Mouse (Mus musculus): ENCODE measurements around the gene Nxph4. TPM values are rescaled to one million over a fixed set of nuclear protein-coding genes. Genes with fewer than 3 reads are reported as not detected.

Nxph4 gene
- polyA plus RNA-seq, 1 experiment from 2014 or later: 1.2 TPM

DNA sequence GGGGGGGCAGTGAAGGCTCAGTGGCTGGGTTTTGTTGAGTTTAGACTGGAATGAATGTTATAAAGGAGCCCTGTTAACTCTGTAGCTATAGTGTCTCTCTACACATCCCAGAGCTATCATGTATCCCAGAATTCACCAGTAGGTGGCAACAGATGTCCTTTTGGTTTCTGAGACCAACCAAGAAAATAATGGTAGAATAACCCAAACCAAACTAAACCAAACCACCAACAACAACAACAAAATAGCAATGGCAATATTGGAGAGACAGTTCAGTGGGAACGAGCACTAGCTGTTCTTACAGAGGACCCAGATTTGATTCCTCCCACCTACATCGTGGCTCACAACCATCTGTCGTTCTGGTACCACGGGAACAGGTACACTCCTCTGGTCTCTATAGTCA, 55.2 kb downstream of the Nxph4 start:
- H3K4me1 ChIP-seq (ENCODE audit: control insufficient read depth, insufficient read depth, low read length): no peaks in the 10 kb centered on the region

DNA sequence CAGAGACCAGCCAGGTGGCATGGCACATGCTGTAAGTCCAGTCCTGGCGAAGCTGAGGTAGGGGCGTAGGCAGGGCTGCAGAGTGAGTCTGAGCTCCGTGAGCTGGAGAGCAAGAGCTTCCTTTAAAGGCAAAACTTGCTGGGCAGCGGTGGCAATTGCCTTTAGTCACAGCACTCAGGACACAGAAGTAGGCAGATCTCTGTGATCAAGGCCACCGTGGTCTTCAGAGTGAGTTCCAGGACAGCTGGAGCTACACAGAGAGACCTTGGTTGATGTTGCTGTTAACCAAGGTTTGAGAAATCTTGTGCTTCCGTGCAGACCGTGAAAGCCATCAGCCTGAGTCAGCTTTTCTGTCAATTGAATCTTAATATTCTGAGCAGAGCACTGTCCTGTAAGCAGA, 57.1 kb downstream of the Nxph4 start:
- WGBS: 84% methylated on average over 7 of the region's 7 CpGs
- DNase-seq (ENCODE audit: low spot score) (no peak), ATAC-seq (ENCODE audit: insufficient number of reproducible peaks, low FRiP score, low TSS enrichment, low read depth) (no peak)
- Histone ChIP-seq H3K27me3 (ENCODE audit: control insufficient read depth, insufficient read depth, low read length) (no peaks in the 10 kb centered on the region), H3K36me3 (ENCODE audit: control insufficient read depth, insufficient read depth, low read length) (peaks cover 2% of the 10 kb centered on the region; the same call in 1 of the 2 replicates), H3K4me2 (ENCODE audit: low read depth, severe bottlenecking) (no peak overlapping the region), H3K27ac (replicated peaks; ENCODE audit: low read depth, low read length) (no peak overlapping the region), H3K4me3 (ENCODE audit: low read depth, low read length) (no peak overlapping the region), H3K9me3 (ENCODE audit: control insufficient read depth, low read length) (no peaks in the 10 kb centered on the region), H3K9ac (ENCODE audit: low read length) (no peak overlapping the region), H3K4me1 (ENCODE audit: control insufficient read depth, insufficient read depth, low read length) (no peaks in the 10 kb centered on the region)

More for the DNA sequence above, 55.2 kb downstream of the Nxph4 start:
- peaks cover 5% of the 10 kb centered on the region for H3K36me3 ChIP-seq (ENCODE audit: control insufficient read depth, insufficient read depth, low read length)
- no peaks in the 10 kb centered on the region for H3K9me3 ChIP-seq (ENCODE audit: control insufficient read depth, low read length)
- no peak overlapping the region for H3K27ac ChIP-seq (replicated peaks; ENCODE audit: low read depth, low read length)
- WGBS: 96% methylated on average over 4 of the region's 4 CpGs
- DNase-seq (ENCODE audit: low spot score) (no peak), ATAC-seq (ENCODE audit: insufficient number of reproducible peaks, low FRiP score, low TSS enrichment, low read depth) (no peak)
- no peak overlapping the region for H3K4me2 ChIP-seq (ENCODE audit: low read depth, severe bottlenecking)
- H3K27me3 ChIP-seq (ENCODE audit: control insufficient read depth, insufficient read depth, low read length): no peaks in the 10 kb centered on the region
- no peak overlapping the region for H3K4me3 ChIP-seq (ENCODE audit: low read depth, low read length)
- no peak overlapping the region for H3K9ac ChIP-seq (ENCODE audit: low read length)

DNA sequence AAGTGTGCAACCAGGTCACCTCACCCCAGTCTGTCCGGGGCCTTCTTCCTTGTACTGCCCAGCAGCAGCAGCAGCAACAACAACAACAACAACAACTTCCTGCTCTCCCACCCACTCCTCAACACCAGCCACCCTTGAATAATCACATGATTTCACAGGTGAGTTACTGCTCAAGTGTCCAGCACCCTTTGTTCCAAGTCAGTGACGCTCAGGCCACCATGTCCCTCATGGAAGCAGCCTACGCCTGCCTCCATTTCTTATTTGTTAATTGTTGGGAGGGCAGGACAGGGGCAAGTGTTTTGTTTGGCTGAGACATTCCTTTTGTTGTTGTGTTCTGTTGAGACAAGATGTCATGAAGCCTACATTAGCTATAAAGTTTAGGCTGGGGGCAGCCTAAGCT, 57.8 kb downstream of the Nxph4 start:
- H3K27me3 ChIP-seq (ENCODE audit: control insufficient read depth, insufficient read depth, low read length): no peaks in the 10 kb centered on the region
- WGBS: 92% methylated on average over 3 of the region's 3 CpGs
- H3K36me3 ChIP-seq (ENCODE audit: control insufficient read depth, insufficient read depth, low read length): peaks cover 4% of the 10 kb centered on the region; the same call in 1 of the 2 replicates
- DNase-seq (ENCODE audit: low spot score): no peak
- H3K4me2 ChIP-seq (ENCODE audit: low read depth, severe bottlenecking): no peak overlapping the region
- no peak overlapping the region for H3K4me3 ChIP-seq (ENCODE audit: low read depth, low read length)
- no peak overlapping the region for H3K27ac ChIP-seq (replicated peaks; ENCODE audit: low read depth, low read length)
- no peak overlapping the region for H3K9ac ChIP-seq (ENCODE audit: low read length)
- H3K9me3 ChIP-seq (ENCODE audit: control insufficient read depth, low read length): no peaks in the 10 kb centered on the region
- ATAC-seq (ENCODE audit: insufficient number of reproducible peaks, low FRiP score, low TSS enrichment, low read depth): no peak
- peaks cover 2% of the 10 kb centered on the region; the same call in 1 of the 2 replicates for H3K4me1 ChIP-seq (ENCODE audit: control insufficient read depth, insufficient read depth, low read length)

Other genes with a start within 250 kb of the Nxph4 start
- gene Mbd6, start 245.5 kb downstream of the Nxph4 start, polyA plus RNA-seq (2014; fragmentation: Nextera tagmentation; extraction: Ambion mirVana): 17.0 and 17.2 TPM in 2 replicates
- 167 and 170 TPM in 2 replicates for gene Mars, start 222.8 kb downstream of the Nxph4 start, polyA plus RNA-seq (2014; fragmentation: Nextera tagmentation; extraction: Ambion mirVana)
- gene Arhgap9, start 212.6 kb downstream of the Nxph4 start, polyA plus RNA-seq (2014; fragmentation: Nextera tagmentation; extraction: Ambion mirVana): 5.3 and 5.5 TPM in 2 replicates
- gene Gli1, start 192.6 kb downstream of the Nxph4 start, polyA plus RNA-seq (2014; fragmentation: Nextera tagmentation; extraction: Ambion mirVana): 8.5 and 11.2 TPM in 2 replicates
- gene Inhbe, start 180.1 kb downstream of the Nxph4 start, polyA plus RNA-seq (2014; fragmentation: Nextera tagmentation; extraction: Ambion mirVana): 0.03 and 0.15 TPM in 2 replicates
- gene Inhbc, start 164.1 kb downstream of the Nxph4 start, polyA plus RNA-seq (2014; fragmentation: Nextera tagmentation; extraction: Ambion mirVana): 0.15 TPM in 1 of 2 replicates, not detected in the other
- gene R3hdm2, start 154.2 kb downstream of the Nxph4 start, polyA plus RNA-seq (2014; fragmentation: Nextera tagmentation; extraction: Ambion mirVana): 35.8 and 45.7 TPM in 2 replicates
- 0.21 and 0.34 TPM in 2 replicates for gene Stac3, start 32.9 kb downstream of the Nxph4 start, polyA plus RNA-seq (2014; fragmentation: Nextera tagmentation; extraction: Ambion mirVana)
- 0.48 and 0.96 TPM in 2 replicates for gene Ndufa4l2, start 19.6 kb downstream of the Nxph4 start, polyA plus RNA-seq (2014; fragmentation: Nextera tagmentation; extraction: Ambion mirVana)
- gene Shmt2, start 12.1 kb downstream of the Nxph4 start, polyA plus RNA-seq (2014; fragmentation: Nextera tagmentation; extraction: Ambion mirVana): 102 and 104 TPM in 2 replicates
- gene Lrp1, start 86.6 kb upstream of the Nxph4 start, polyA plus RNA-seq (2014; fragmentation: Nextera tagmentation; extraction: Ambion mirVana): 57.6 and 63.2 TPM in 2 replicates
- 5.7 and 7.2 TPM in 2 replicates for gene Stat6, start 108.4 kb upstream of the Nxph4 start, polyA plus RNA-seq (2014; fragmentation: Nextera tagmentation; extraction: Ambion mirVana)
- 12.5 and 15.0 TPM in 2 replicates for gene Nemp1, start 132.3 kb upstream of the Nxph4 start, polyA plus RNA-seq (2014; fragmentation: Nextera tagmentation; extraction: Ambion mirVana)
- 12.7 and 13.1 TPM in 2 replicates for gene Nab2, start 134.0 kb upstream of the Nxph4 start, polyA plus RNA-seq (2014; fragmentation: Nextera tagmentation; extraction: Ambion mirVana)
- gene Myo1a, start 170.6 kb upstream of the Nxph4 start, polyA plus RNA-seq (2014; fragmentation: Nextera tagmentation; extraction: Ambion mirVana): 0.40 and 0.61 TPM in 2 replicates
- 1.9 and 2.9 TPM in 2 replicates for gene Tac2, start 189.9 kb upstream of the Nxph4 start, polyA plus RNA-seq (2014; fragmentation: Nextera tagmentation; extraction: Ambion mirVana)
- 7.2 and 7.7 TPM in 2 replicates for gene Zbtb39, start 205.0 kb upstream of the Nxph4 start, polyA plus RNA-seq (2014; fragmentation: Nextera tagmentation; extraction: Ambion mirVana)
- gene Gpr182, start 217.2 kb upstream of the Nxph4 start, polyA plus RNA-seq (2014; fragmentation: Nextera tagmentation; extraction: Ambion mirVana): 0.27 and 0.33 TPM in 2 replicates
- not detected in 2 replicates for gene Rdh1, start 225.2 kb upstream of the Nxph4 start, polyA plus RNA-seq (2014; fragmentation: Nextera tagmentation; extraction: Ambion mirVana)
- gene Rdh16f1, start 225.2 kb upstream of the Nxph4 start, polyA plus RNA-seq (2014; fragmentation: Nextera tagmentation; extraction: Ambion mirVana): not detected in 2 replicates
- 0.11 TPM in 1 of 2 replicates, not detected in the other for gene Rdh9, start 241.8 kb upstream of the Nxph4 start, polyA plus RNA-seq (2014; fragmentation: Nextera tagmentation; extraction: Ambion mirVana)